Mouse (Mus musculus): ENCODE measurements at regions not wholly inside any gene's neighbourhood (a gene's known extent, or its start where the extent isn't known, plus 50 kb on each side); places are given as distances from the start of the nearest gene placed in this dataset.

GRCm38 (mm10) chr3:50584323-50584722, 140.9 kb upstream of the Slc7a11 start:
- TF ChIP-seq ZNF384 (IDR thresholded peaks at IDR 0.05; ENCODE audit: low read depth, low read length) (peak; percentile 69), CHD2 (IDR thresholded peaks at IDR 0.05; ENCODE audit: low read length) (no peak), POLR2A (IDR thresholded peaks at IDR 0.05; ENCODE audit: control insufficient read depth in 1 of 2, insufficient read depth in 1 of 2, low read depth in 1 of 2, low read length in 2 of 2, poor library complexity in 1 of 2) (no peak), MXI1 (IDR thresholded peaks at IDR 0.05; ENCODE audit: low read depth, low read length) (no peak), USF2 (IDR thresholded peaks at IDR 0.05; ENCODE audit: borderline replicate concordance in 1 of 2, insufficient read depth in 1 of 2, low read depth in 1 of 2, low read length in 2 of 2) (no peak), CTCF (IDR thresholded peaks at IDR 0.05 in 2 of 3, conservative IDR thresholded peaks at IDR 0.05 in 1 of 3; ENCODE audit: control insufficient read depth in 1 of 3, insufficient read depth in 1 of 3, low read depth in 2 of 3, low read length in 3 of 3, poor library complexity in 1 of 3, severe bottlenecking in 1 of 3) (no peak), JUND (IDR thresholded peaks at IDR 0.05; ENCODE audit: low read depth, low read length) (no peak), USF1 (IDR thresholded peaks at IDR 0.05; ENCODE audit: low read depth, low read length) (no peak), EP300 (IDR thresholded peaks at IDR 0.05; ENCODE audit: low read depth in 1 of 2, low read length in 2 of 2) (peak; percentile 76 to 89; a peak in 3 of 4 replicates), POLR2AphosphoS5 (IDR thresholded peaks at IDR 0.05; ENCODE audit: borderline replicate concordance, low read depth, low read length) (no peak)

Data from MEL (cell line).